In genomic region chr7:18896536-18896935, GRCm38 (mm10) we compare ENCODE assay signal across 8 mouse cellular contexts. TPM values are rescaled to one million over a fixed set of nuclear protein-coding genes. Genes with fewer than 3 reads are reported as not detected.
DNase-seq lines count a peak whose midpoint lies in the region; ATAC-seq and TF ChIP-seq lines count a peak whose summit lies in the region.

No protein-coding gene starts in this region.

- 42% methylated on average over 5 of the region's 5 CpGs for WGBS in hindbrain, embryonic 10.5 days
- WGBS in hindbrain, embryonic 16.5 days: 23% methylated on average over 5 of the region's 5 CpGs
- 46% methylated on average over 5 of the region's 5 CpGs for WGBS in lung, embryonic 14.5 days

- H3K27ac ChIP-seq in hindbrain, embryonic 10.5 days: no peak overlapping the region
- no peak overlapping the region for H3K27ac ChIP-seq in hindbrain, embryonic 16.5 days (ENCODE audit: low read depth, low read length)
- H3K27ac ChIP-seq in lung, embryonic 14.5 days (ENCODE audit: low read depth): no peak overlapping the region

- no peak overlapping the region for H3K9ac ChIP-seq in hindbrain, embryonic 16.5 days (ENCODE audit: low read depth, low read length)
- no peak overlapping the region for H3K9ac ChIP-seq in lung, embryonic 14.5 days

- peak; percentile 66 for TF ChIP-seq CTCF in lung, embryonic 14.5 days (IDR thresholded peaks at IDR 0.05; ENCODE audit: low read depth)

- H3K9me3 ChIP-seq in hindbrain, embryonic 10.5 days: no peaks in the 10 kb centered on the region
- no peaks in the 10 kb centered on the region for H3K9me3 ChIP-seq in hindbrain, embryonic 16.5 days (ENCODE audit: control insufficient read depth, low read length)
- no peaks in the 10 kb centered on the region for H3K9me3 ChIP-seq in lung, embryonic 14.5 days (ENCODE audit: low read depth, low read length)

- H3K4me2 ChIP-seq in hindbrain, embryonic 16.5 days (ENCODE audit: low read length): no peak overlapping the region
- no peak overlapping the region for H3K4me2 ChIP-seq in lung, embryonic 14.5 days

- peak; percentile 51 for DNase-seq in hindbrain, embryonic 10.5 days (ENCODE audit: low spot score)
- DNase-seq in A20 (ENCODE audit: low read depth, low spot score): peak; percentile 81
- peak; percentile 74 for DNase-seq in adrenal gland, postnatal 14 days
- peak; percentile 52 for DNase-seq in lung, embryonic 14.5 days
- no peak for DNase-seq in yolk sac, embryonic 10.5 days (ENCODE audit: low spot score)
- no peak for DNase-seq in urinary bladder, postnatal 36 days (ENCODE audit: low spot score in 2 of 2)

- peaks cover 44% of the 10 kb centered on the region for H3K36me3 ChIP-seq in hindbrain, embryonic 10.5 days
- H3K36me3 ChIP-seq in hindbrain, embryonic 16.5 days (ENCODE audit: control insufficient read depth, insufficient read depth, low read length): no peaks in the 10 kb centered on the region
- peaks cover 23% of the 10 kb centered on the region; the same call in 1 of the 2 replicates for H3K36me3 ChIP-seq in lung, embryonic 14.5 days (ENCODE audit: insufficient read depth)

- H3K27me3 ChIP-seq in hindbrain, embryonic 10.5 days (ENCODE audit: insufficient read depth, poor library complexity, severe bottlenecking): peaks cover 27% of the 10 kb centered on the region
- H3K27me3 ChIP-seq in hindbrain, embryonic 16.5 days (replicated peaks; ENCODE audit: control insufficient read depth, insufficient read depth, low read length): no peaks in the 10 kb centered on the region
- peaks cover 8% of the 10 kb centered on the region for H3K27me3 ChIP-seq in lung, embryonic 14.5 days (ENCODE audit: insufficient read depth, low read length)

- peaks cover 28% of the 10 kb centered on the region for H3K4me1 ChIP-seq in hindbrain, embryonic 10.5 days (replicated peaks)
- peaks cover 19% of the 10 kb centered on the region for H3K4me1 ChIP-seq in hindbrain, embryonic 16.5 days (ENCODE audit: control insufficient read depth, insufficient read depth, low read depth, low read length)
- H3K4me1 ChIP-seq in lung, embryonic 14.5 days (ENCODE audit: insufficient read depth): peaks cover 9% of the 10 kb centered on the region

- no peak overlapping the region for H3K4me3 ChIP-seq in hindbrain, embryonic 10.5 days
- no peak overlapping the region for H3K4me3 ChIP-seq in hindbrain, embryonic 16.5 days (ENCODE audit: low read length)
- no peak overlapping the region for H3K4me3 ChIP-seq in lung, embryonic 14.5 days (ENCODE audit: low read depth, low read length)

- ATAC-seq in hindbrain, embryonic 16.5 days: no peak
- 0 out of 2 replicates have a peak, but pooled peaks have one; percentile 18 for ATAC-seq in granulocyte monocyte progenitor cell, adult 5-6 weeks (replicated peaks; ENCODE audit: poor library complexity, severe bottlenecking)
- no peak for ATAC-seq in lung, embryonic 14.5 days (ENCODE audit: insufficient read depth)

RNA-seq across cellular contexts. Expression of gene Ccdc61, which starts 13.7 kb away (rescaled TPM):
- 36.8 and 39.2 TPM in 2 replicates for polyA plus RNA-seq in hindbrain, embryonic 10.5 days (2016; fragmentation: Nextera tagmentation; extraction: Ambion mirVana)
- polyA plus RNA-seq in hindbrain, embryonic 16.5 days (2015; fragmentation: Nextera tagmentation; extraction: Ambion mirVana): 29.1 and 35.7 TPM in 2 replicates
- 12.2 and 12.9 TPM in 2 replicates for total RNA-seq in adrenal gland, postnatal 14 days (2021)
- total RNA-seq in granulocyte monocyte progenitor cell, adult 5-6 weeks (2014; fragmentation: Nextera tagmentation): 34.6 and 45.4 TPM in 2 replicates
- total RNA-seq in granulocyte monocyte progenitor cell, adult 5-6 weeks (2017): 11.4 and 12.1 TPM in 2 replicates
- polyA plus RNA-seq in lung, embryonic 14.5 days (2014; fragmentation: Nextera tagmentation; extraction: Ambion mirVana): 20.4 and 24.7 TPM in 2 replicates

RNA-seq across cellular contexts. Expression of gene Pglyrp1, which starts 25.4 kb away (rescaled TPM):
- 1.0 and 1.5 TPM in 2 replicates for polyA plus RNA-seq in hindbrain, embryonic 10.5 days (2016; fragmentation: Nextera tagmentation; extraction: Ambion mirVana)
- polyA plus RNA-seq in hindbrain, embryonic 16.5 days (2015; fragmentation: Nextera tagmentation; extraction: Ambion mirVana): 31.2 and 36.7 TPM in 2 replicates
- 2.3 and 4.5 TPM in 2 replicates for total RNA-seq in adrenal gland, postnatal 14 days (2021)
- total RNA-seq in granulocyte monocyte progenitor cell, adult 5-6 weeks (2014; fragmentation: Nextera tagmentation): 112 and 117 TPM in 2 replicates
- 17.6 and 21.2 TPM in 2 replicates for total RNA-seq in granulocyte monocyte progenitor cell, adult 5-6 weeks (2017)
- 2.5 and 2.6 TPM in 2 replicates for polyA plus RNA-seq in lung, embryonic 14.5 days (2014; fragmentation: Nextera tagmentation; extraction: Ambion mirVana)

RNA-seq across cellular contexts. Expression of gene Nova2, which starts 29.2 kb away (rescaled TPM):
- polyA plus RNA-seq in hindbrain, embryonic 10.5 days (2016; fragmentation: Nextera tagmentation; extraction: Ambion mirVana): 3.5 and 7.3 TPM in 2 replicates
- polyA plus RNA-seq in hindbrain, embryonic 16.5 days (2015; fragmentation: Nextera tagmentation; extraction: Ambion mirVana): 10.4 and 12.3 TPM in 2 replicates
- total RNA-seq in adrenal gland, postnatal 14 days (2021): 7.2 and 8.0 TPM in 2 replicates
- not detected in 2 replicates for total RNA-seq in granulocyte monocyte progenitor cell, adult 5-6 weeks (2014; fragmentation: Nextera tagmentation)
- not detected in 2 replicates for total RNA-seq in granulocyte monocyte progenitor cell, adult 5-6 weeks (2017)
- 1.2 TPM in 2 replicates for polyA plus RNA-seq in lung, embryonic 14.5 days (2014; fragmentation: Nextera tagmentation; extraction: Ambion mirVana)

RNA-seq across cellular contexts. Expression of gene Mill2, which starts 56.8 kb away (rescaled TPM):
- 0.26 and 0.31 TPM in 2 replicates for polyA plus RNA-seq in hindbrain, embryonic 10.5 days (2016; fragmentation: Nextera tagmentation; extraction: Ambion mirVana)
- 0.38 and 1.2 TPM in 2 replicates for polyA plus RNA-seq in hindbrain, embryonic 16.5 days (2015; fragmentation: Nextera tagmentation; extraction: Ambion mirVana)
- 5.1 and 6.3 TPM in 2 replicates for total RNA-seq in adrenal gland, postnatal 14 days (2021)
- total RNA-seq in granulocyte monocyte progenitor cell, adult 5-6 weeks (2014; fragmentation: Nextera tagmentation): 0.34 TPM in 1 of 2 replicates, not detected in the other
- total RNA-seq in granulocyte monocyte progenitor cell, adult 5-6 weeks (2017): 0.04 TPM in 1 of 2 replicates, not detected in the other
- 0.81 and 0.92 TPM in 2 replicates for polyA plus RNA-seq in lung, embryonic 14.5 days (2014; fragmentation: Nextera tagmentation; extraction: Ambion mirVana)

Comparison
In these comparisons a context has a peak if more than half of its experiments do, and no peak if none do; other contexts are left out.
1. DNase-seq: peak in hindbrain, embryonic 10.5 days (single experiment), A20 (single experiment), adrenal gland, postnatal 14 days (single experiment) and lung, embryonic 14.5 days (single experiment); none in yolk sac, embryonic 10.5 days (single experiment) and urinary bladder, postnatal 36 days (0 of 2).